Mouse (Mus musculus) urinary bladder, postnatal 14 days (tissue): Measurements from ENCODE around the gene Ostf1.
A peak's percentile ranks its signal among the peaks of the same experiment; 100 is the strongest.

Source experiments
- DNase-seq: peaks from one replicate; pipeline ENCODE4 v3.0.0; 2021; ENCODE audit warnings: low spot score

The Ostf1 gene

GRCm38 (mm10) chr19:18568828-18569430 lies 62.7 kb downstream of the Ostf1 start:
- DNase-seq: no peak

- DNase-seq: no peak
These were observed 63.4 kb downstream of the Ostf1 start for GRCm38 (mm10) chr19:18567936-18568827.

GRCm38 (mm10) chr19:18567501-18567900 lies 64.1 kb downstream of the Ostf1 start:
- DNase-seq: no peak

- DNase-seq: no peak
These were observed 73.9 kb downstream of the Ostf1 start for GRCm38 (mm10) chr19:18557708-18558107.

GRCm38 (mm10) chr19:18555645-18556044 lies 76.0 kb downstream of the Ostf1 start:
- DNase-seq: no peak

- peak; percentile 63 for DNase-seq
These were observed 83.0 kb downstream of the Ostf1 start for GRCm38 (mm10) chr19:18548668-18549067.
